Mouse (Mus musculus) testis, adult 2 months (tissue): ENCODE results near the gene Tmem52b.

ENCODE experiments used
- CTCF ChIP-seq: fragments of 200-500 bp; IDR thresholded peaks from 2 replicates; pipeline ENCODE4 v1.5.1; 2012; ENCODE audit warnings: low read depth, mild to moderate bottlenecking, inconsistent platforms, low read length, moderate library complexity; ENCODE audit not compliant: control insufficient read depth, insufficient read depth, insufficient replicate concordance
- POLR2A ChIP-seq: fragments of 200-500 bp; IDR thresholded peaks from 2 replicates; pipeline ENCODE4 v1.6.1; 2012; ENCODE audit warnings: low read depth, mild to moderate bottlenecking, inconsistent platforms, low read length, moderate library complexity; ENCODE audit not compliant: control insufficient read depth

DNA sequence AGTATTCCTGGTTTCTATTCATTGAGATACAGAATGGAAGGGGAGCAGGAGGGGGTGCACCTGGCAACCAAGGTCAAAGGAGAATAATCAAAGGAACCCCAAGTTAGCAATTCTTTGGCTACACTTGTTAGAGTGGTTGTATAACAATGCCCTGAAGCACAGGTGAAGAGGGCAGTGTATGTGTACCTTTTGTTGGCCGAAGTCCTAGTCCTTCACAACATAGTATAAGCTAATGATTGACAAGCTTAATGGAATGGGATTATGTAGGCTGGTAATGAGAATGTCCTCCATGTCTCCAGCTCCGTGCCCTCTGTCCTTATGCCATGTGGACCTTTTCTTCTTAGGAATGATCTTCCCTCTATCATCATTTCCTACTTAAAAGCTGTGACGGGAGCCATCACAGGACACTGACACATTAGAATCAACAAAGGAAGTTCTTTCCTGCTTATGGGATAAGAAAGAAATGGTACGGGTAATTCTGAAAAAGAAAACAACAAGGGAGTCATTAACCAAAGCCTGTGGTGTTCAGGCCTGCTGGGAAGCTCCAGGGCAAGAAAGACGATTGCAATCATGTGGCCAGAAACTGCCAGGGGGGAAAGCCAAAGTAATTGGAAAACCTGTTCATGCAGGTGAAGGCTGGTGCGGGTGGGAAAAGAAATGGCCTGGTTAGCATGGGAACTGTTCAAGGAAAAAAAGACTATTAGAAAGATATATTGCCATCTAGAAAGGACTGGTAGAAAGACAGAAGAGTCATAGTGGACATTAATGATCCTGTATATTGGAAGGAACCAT is 2.0 kb upstream of the Tmem52b start:
- TF ChIP-seq CTCF = no peak
- TF ChIP-seq POLR2A = no peak
